Mouse (Mus musculus): Measurements from ENCODE around the gene Ccdc183. TPM values are rescaled to one million over a fixed set of nuclear protein-coding genes. Genes with fewer than 3 reads are reported as not detected.

The Ccdc183 gene
- polyA plus RNA-seq (2016; fragmentation: Nextera tagmentation; extraction: Ambion mirVana) = 0.07 and 0.21 TPM in 2 replicates

DNA sequence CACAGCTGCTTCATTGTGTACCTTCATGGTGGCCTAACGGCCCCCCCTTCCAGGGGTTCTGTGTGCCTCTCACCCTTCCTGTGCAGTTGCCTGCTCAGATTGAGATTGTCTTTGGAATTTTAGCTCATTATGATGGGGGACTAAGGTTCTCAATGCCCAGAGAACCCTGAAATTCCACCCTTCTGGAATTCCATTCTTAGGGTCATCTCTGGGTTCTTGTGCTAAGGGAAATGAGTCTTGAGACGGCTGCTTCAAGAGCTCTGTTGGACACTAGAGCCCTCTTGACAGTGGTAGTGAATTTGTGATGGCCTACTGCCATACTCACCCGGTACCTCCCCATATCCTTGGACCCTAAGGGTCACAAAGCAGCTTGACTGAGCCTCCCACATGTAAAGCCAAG lies at the start of gene Ccdc183:
Ccdc183 (minus strand) TSS at position 101 of the 400 bp plus-strand sequence.
- DNase-seq (ENCODE audit: low spot score) = no peak
- Histone ChIP-seq H3K27me3 (ENCODE audit: insufficient read depth, poor library complexity, severe bottlenecking) (peaks cover 85% of the 10 kb centered on the region), H3K36me3 (no peaks in the 10 kb centered on the region), H3K27ac (no peak within 1 kb of the TSS), H3K4me3 (peak within 1 kb of the TSS; percentile 16; the same call in 1 of the 2 replicates), H3K4me1 (peaks cover 18% of the 10 kb centered on the region), H3K9me3 (no peaks in the 10 kb centered on the region)
- 79% methylated on average over 3 of the region's 3 CpGs for WGBS

DNA sequence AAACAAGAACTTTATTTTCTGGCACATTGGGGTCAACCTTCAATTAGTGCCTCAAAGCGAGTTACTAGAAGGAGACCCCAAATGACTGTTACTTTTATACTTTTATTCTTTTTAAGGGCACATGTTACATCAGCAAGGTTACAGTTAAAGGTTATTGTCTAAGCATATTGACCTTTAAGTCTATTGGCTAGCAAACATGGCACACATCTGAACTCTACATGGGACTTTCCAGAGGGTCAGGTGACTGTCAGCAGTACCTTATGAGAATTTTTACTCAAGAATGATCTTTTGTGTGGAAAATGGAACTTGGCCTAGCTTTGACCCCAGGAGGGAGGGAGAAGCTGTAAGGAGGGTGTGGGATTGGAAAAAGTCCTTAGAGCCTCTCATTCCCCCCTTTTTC lies 49.0 kb upstream of the Ccdc183 start:
- DNase-seq (ENCODE audit: low spot score) = no peak
- Histone ChIP-seq H3K27ac (no peak overlapping the region), H3K4me3 (no peak overlapping the region), H3K36me3 (no peaks in the 10 kb centered on the region), H3K27me3 (ENCODE audit: insufficient read depth, poor library complexity, severe bottlenecking) (no peaks in the 10 kb centered on the region), H3K4me1 (no peaks in the 10 kb centered on the region), H3K9me3 (no peaks in the 10 kb centered on the region)
- WGBS = 77% methylated on average over 1 of the region's 1 CpGs

DNA sequence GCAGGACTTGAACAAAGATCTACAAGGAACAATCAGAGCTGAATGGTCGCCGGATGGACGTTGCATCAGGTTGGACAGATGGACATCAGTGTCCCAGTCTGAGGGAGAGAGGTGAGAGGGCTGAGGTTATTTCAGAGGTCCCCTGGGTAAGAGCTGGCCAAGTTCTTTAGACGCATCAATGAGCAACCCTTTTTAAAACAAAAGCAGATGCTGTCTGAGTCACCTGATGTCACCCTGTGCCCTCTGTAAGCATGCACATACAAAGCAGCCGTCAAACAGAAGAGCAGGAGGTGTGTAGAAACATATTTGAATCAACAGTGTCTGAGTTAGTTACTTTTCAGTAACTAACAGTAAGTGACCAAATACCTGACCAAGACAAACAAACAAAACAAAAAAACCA lies 46.6 kb upstream of the Ccdc183 start:
- Histone ChIP-seq H3K9me3 (no peaks in the 10 kb centered on the region), H3K27me3 (ENCODE audit: insufficient read depth, poor library complexity, severe bottlenecking) (no peaks in the 10 kb centered on the region), H3K4me1 (no peaks in the 10 kb centered on the region), H3K36me3 (no peaks in the 10 kb centered on the region), H3K4me3 (no peak overlapping the region), H3K27ac (no peak overlapping the region)
- 84% methylated on average over 5 of the region's 5 CpGs for WGBS
- no peak for DNase-seq (ENCODE audit: low spot score)

DNA sequence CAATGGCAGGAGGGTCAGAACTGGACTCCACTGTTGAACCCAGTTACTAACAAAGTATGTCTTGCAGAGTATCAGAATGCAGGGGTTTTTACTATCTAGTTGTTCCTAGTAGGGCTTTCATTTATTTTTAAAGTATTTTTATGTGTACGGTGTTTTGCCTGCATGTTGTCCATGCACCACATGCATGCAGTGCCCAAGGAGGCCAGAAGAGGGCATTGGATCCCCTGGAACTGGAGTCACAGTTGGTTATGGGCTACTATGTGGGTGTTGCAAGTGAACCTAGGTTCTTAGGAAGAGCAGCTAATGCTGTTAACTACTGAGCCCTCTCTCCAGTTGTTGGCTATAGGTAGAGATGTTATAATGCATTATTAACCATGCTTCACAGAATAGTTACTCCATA lies 46.0 kb upstream of the Ccdc183 start:
- no peaks in the 10 kb centered on the region for H3K36me3 ChIP-seq
- H3K4me1 ChIP-seq = no peaks in the 10 kb centered on the region
- no peak for DNase-seq (ENCODE audit: low spot score)
- H3K4me3 ChIP-seq = no peak overlapping the region
- H3K27ac ChIP-seq = no peak overlapping the region
- H3K27me3 ChIP-seq (ENCODE audit: insufficient read depth, poor library complexity, severe bottlenecking) = no peaks in the 10 kb centered on the region
- H3K9me3 ChIP-seq = no peaks in the 10 kb centered on the region
- WGBS = 61% methylated on average over 1 of the region's 1 CpGs

DNA sequence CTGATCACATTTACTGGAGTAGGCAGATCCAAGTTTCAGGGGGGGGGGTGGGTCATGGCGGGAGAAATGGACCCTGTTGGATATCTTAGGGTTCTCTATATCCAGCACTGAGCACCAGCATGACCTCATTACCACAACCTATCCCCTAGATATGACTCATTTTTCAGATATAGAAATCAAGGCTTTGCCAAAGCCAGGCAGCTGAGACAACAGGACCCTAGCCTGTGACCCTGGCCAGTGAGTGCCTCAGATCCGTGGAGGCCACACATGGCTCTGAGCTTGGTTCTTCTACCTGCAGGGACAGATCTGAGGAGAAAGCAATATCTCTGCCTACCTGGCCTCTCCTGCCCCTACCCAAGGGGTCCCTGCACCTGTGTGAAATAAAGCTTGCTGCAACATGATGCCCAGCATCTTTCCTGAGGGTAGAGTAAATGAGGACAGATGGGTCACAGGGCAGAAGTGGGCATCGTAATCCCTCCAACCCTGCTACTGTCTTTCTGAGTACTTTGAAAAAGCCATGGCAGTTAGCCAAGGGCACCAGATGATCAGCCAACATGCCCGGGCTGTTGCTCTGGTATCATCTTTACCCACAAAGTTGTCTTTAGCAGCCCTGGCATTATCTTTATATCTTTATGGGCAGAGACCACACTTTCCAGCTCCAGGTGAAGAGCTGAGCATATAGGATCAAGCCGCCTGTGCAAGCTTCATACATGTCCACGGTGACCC lies 43.9 kb upstream of the Ccdc183 start:
- Histone ChIP-seq H3K4me1 (no peaks in the 10 kb centered on the region), H3K9me3 (no peaks in the 10 kb centered on the region), H3K27ac (no peak overlapping the region), H3K27me3 (ENCODE audit: insufficient read depth, poor library complexity, severe bottlenecking) (no peaks in the 10 kb centered on the region), H3K36me3 (no peaks in the 10 kb centered on the region), H3K4me3 (no peak overlapping the region)
- DNase-seq (ENCODE audit: low spot score) = no peak
- WGBS = 80% methylated on average over 6 of the region's 6 CpGs

DNA sequence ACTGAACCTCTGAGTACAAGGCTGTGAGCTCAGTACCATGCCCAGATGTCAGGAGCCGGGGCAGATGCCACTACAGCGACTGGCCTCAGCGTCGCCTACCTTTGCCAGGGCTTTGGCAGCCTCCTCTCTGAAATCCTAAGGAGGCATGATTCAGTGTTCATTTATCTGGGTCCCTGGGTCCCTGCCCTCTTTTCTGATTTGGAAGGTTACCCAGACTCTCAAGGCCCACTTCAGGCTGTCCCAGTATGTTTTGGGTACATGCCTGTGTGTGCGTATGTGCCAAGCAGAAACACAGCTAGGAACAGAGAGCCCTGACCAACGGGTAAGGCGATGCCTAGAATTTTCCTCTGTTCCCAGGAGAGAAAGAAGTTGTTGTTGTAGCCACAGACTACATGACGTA lies 42.8 kb upstream of the Ccdc183 start:
- Histone ChIP-seq H3K27ac (no peak overlapping the region), H3K9me3 (no peaks in the 10 kb centered on the region), H3K4me1 (no peaks in the 10 kb centered on the region), H3K36me3 (no peaks in the 10 kb centered on the region), H3K4me3 (no peak overlapping the region), H3K27me3 (ENCODE audit: insufficient read depth, poor library complexity, severe bottlenecking) (peaks cover 10% of the 10 kb centered on the region)
- 88% methylated on average over 8 of the region's 8 CpGs for WGBS
- DNase-seq (ENCODE audit: low spot score) = no peak

DNA sequence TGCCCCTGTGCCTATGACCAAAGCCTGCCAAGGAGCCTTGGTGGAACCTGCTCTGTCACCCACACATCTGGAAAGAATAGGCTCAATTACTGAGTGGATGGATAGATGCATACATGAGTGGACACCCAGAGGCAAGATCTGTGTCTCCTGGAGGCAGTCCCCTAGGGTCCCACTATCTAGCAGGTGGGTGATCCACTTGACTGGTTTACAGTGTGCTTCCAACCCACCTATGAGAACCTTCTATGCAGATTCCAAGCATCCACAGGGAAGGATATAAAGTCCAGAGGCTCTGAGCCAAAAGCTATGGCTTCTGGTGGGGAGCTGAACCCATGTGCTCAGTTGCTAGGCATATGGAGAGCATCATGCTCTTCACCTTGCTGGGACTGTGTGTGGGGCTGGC lies 40.2 kb upstream of the Ccdc183 start, which contains the start of gene Lcn5:
Lcn5 (plus strand) TSS at position 301 of the 400 bp plus-strand sequence.
- H3K4me3 ChIP-seq = no peak within 1 kb of the TSS
- H3K36me3 ChIP-seq = no peaks in the 10 kb centered on the region

DNA sequence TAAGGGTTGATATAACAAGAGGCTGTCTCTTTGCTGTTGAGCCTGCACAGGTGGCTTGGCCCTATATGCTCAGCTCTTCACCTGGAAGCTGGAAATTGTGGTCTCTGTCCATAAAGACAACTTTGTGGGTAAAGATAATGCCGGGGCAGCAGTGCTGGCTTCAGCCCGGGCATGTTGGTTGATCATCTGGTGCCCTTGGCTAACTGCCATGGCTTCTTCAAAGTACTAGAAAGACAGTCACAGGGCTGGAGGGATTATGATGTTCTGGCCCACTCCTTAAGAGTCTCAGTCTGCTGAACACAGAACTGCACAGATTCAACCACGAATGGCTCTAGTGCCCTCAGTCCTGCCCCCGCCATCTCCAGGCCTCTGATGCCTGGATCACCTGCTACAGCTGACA lies 39.8 kb upstream of the Ccdc183 start:
- Histone ChIP-seq H3K4me1 (no peaks in the 10 kb centered on the region), H3K36me3 (no peaks in the 10 kb centered on the region), H3K27ac (no peak overlapping the region), H3K4me3 (no peak overlapping the region), H3K27me3 (ENCODE audit: insufficient read depth, poor library complexity, severe bottlenecking) (peaks cover 21% of the 10 kb centered on the region), H3K9me3 (no peaks in the 10 kb centered on the region)
- WGBS = 75% methylated on average over 4 of the region's 4 CpGs
- DNase-seq (ENCODE audit: low spot score) = no peak

More for the DNA sequence above, 40.2 kb upstream of the Ccdc183 start, which contains the start of gene Lcn5:
- no peak within 1 kb of the TSS for H3K27ac ChIP-seq
- H3K9me3 ChIP-seq = no peaks in the 10 kb centered on the region
- H3K27me3 ChIP-seq (ENCODE audit: insufficient read depth, poor library complexity, severe bottlenecking) = peaks cover 21% of the 10 kb centered on the region
- no peaks in the 10 kb centered on the region for H3K4me1 ChIP-seq
- DNase-seq (ENCODE audit: low spot score) = no peak

DNA sequence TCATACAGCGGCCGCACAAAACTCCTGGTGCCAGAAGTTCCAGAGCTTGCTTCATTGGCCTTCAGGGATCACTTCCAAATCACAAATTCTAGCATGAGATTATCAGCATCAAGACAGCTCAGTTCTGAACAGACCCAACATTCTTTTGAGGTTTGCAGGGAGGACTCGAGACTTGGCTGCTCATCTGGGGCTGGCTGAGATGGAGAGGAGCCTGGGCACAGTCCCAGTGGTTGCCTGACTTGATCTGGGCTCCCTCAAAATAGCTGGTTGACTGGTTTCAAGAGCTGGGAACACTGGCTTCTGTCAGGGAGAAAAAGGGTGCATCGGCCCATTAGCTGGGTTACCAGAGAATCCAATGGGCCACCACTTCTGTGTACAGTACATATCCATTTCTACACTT lies 39.2 kb upstream of the Ccdc183 start:
- H3K27me3 ChIP-seq (ENCODE audit: insufficient read depth, poor library complexity, severe bottlenecking) = peaks cover 21% of the 10 kb centered on the region
- 82% methylated on average over 4 of the region's 4 CpGs for WGBS
- H3K9me3 ChIP-seq = no peaks in the 10 kb centered on the region
- no peak overlapping the region for H3K4me3 ChIP-seq
- H3K36me3 ChIP-seq = no peaks in the 10 kb centered on the region
- no peaks in the 10 kb centered on the region for H3K4me1 ChIP-seq
- no peak overlapping the region for H3K27ac ChIP-seq
- no peak for DNase-seq (ENCODE audit: low spot score)

DNA sequence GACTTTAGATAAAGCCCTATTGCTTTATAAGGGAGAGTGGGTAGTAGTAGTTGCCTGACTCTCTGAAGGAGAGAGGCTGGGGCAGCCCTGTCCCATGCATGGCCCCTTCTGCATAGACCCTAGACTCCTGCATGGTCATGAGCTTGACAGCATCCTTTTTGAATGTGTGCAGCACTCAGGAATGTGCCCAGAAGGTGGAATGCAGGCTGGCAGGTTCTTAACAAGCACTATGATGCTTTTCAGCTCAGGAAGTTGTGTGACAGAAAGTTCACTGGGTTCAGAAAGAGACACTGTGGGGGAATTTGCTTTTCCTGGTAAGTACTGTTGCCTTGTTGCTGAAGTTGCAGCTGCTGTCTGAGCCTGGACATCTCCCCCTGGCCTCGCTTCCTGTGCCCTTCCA lies 37.0 kb upstream of the Ccdc183 start:
- WGBS = 62% methylated on average over 1 of the region's 1 CpGs
- no peaks in the 10 kb centered on the region for H3K9me3 ChIP-seq
- H3K36me3 ChIP-seq = no peaks in the 10 kb centered on the region
- no peak for DNase-seq (ENCODE audit: low spot score)
- no peak overlapping the region for H3K4me3 ChIP-seq
- peaks cover 21% of the 10 kb centered on the region for H3K27me3 ChIP-seq (ENCODE audit: insufficient read depth, poor library complexity, severe bottlenecking)
- H3K27ac ChIP-seq = no peak overlapping the region
- H3K4me1 ChIP-seq = no peaks in the 10 kb centered on the region

DNA sequence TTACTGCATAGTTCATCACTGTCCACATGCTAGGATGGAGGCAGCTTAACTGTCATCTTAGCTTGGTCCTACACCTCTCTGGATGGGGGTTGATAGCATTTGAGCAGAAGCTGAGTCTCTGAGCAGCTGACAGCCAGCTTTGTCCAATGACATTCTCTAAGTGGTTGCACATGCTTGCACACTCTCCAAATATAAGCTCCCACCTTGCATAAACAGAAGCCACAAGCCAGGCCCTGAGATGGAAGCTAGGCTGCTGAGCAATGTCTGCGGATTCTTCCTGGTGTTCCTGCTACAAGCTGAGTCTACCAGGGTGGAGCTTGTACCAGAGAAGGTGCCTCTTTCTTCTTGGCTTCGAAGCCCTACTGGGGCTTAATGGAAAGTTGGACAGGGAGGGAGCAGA lies 35.4 kb upstream of the Ccdc183 start, which contains the start of gene Lcn8:
Lcn8 (plus strand) TSS at position 219 of the 400 bp plus-strand sequence.
- Histone ChIP-seq H3K9me3 (no peaks in the 10 kb centered on the region), H3K27ac (no peak within 1 kb of the TSS), H3K27me3 (ENCODE audit: insufficient read depth, poor library complexity, severe bottlenecking) (peaks cover 21% of the 10 kb centered on the region), H3K4me1 (no peaks in the 10 kb centered on the region), H3K4me3 (no peak within 1 kb of the TSS), H3K36me3 (no peaks in the 10 kb centered on the region)
- no peak for DNase-seq (ENCODE audit: low spot score)
- 67% methylated on average over 2 of the region's 2 CpGs for WGBS

DNA sequence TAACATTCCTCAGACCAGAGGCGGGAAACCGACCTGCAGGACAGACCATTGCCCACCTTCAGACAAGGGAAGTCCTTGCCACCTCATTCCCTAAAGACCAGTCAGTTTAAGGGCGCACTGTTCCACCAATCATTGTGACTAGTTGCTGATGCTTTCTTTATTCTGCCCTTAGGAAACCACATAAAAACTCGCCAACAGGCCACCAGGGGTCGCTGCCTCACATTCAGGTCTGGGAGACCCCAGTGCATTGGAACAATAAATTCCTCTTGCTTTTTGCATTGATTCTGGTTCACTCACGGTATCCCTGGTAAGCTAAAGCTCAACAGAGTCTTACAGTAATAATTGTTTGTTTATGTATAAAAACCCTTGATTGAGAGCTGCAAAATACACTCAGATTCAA lies 22.4 kb upstream of the Ccdc183 start:
- H3K9me3 ChIP-seq = no peaks in the 10 kb centered on the region
- H3K27ac ChIP-seq = no peak overlapping the region
- no peak overlapping the region for H3K4me3 ChIP-seq
- DNase-seq (ENCODE audit: low spot score) = no peak
- H3K27me3 ChIP-seq (ENCODE audit: insufficient read depth, poor library complexity, severe bottlenecking) = no peaks in the 10 kb centered on the region
- WGBS = 18% methylated on average over 6 of the region's 6 CpGs
- no peaks in the 10 kb centered on the region for H3K36me3 ChIP-seq
- H3K4me1 ChIP-seq = 0 out of 2 replicates have a peak, but pooled peaks cover 3% of the 10 kb centered on the region

DNA sequence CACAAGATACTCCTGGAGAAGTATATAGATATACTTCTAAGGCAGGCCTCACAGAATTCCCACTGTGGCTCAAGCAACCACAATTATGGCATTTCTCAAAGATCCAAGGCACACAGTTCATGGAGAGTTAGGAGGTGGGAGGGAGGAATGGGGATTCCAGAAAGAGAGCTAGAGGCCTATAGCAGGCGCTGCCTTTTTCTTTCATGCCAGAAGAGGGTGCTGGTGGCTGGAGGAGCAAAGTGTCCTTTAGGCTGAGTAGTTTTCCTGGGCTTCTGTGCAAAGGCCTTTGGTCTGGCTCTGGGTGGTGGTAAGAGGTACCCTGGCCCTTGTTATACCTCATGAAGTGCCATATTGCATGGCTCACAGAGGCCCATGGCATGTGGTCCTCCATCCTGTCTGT lies 16.6 kb upstream of the Ccdc183 start:
- Histone ChIP-seq H3K4me3 (no peak overlapping the region), H3K9me3 (no peaks in the 10 kb centered on the region), H3K27me3 (ENCODE audit: insufficient read depth, poor library complexity, severe bottlenecking) (no peaks in the 10 kb centered on the region), H3K4me1 (0 out of 2 replicates have a peak, but pooled peaks cover 2% of the 10 kb centered on the region), H3K36me3 (no peaks in the 10 kb centered on the region), H3K27ac (no peak overlapping the region)
- no peak for DNase-seq (ENCODE audit: low spot score)
- WGBS = 26% methylated on average over 1 of the region's 1 CpGs

DNA sequence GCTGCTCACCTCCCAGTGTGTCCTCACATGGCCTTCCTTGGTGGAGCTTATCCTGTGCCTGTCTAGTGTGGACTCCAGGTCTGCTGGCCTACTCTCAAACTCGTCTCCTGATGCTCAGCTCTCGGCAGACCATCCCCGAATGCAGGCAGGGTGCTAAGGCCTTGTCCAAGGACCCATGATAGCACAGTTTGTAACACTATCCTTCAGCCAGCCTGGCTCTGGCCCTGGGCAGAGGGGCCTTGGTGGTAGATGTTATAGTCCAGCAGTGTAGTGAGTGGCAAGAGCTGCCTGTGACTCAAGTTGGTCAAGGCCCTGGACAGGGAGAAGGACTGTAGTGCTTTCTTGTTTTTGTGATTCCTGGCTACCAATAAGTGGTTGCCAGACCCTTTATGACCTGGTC lies 16.1 kb upstream of the Ccdc183 start:
- no peaks in the 10 kb centered on the region for H3K36me3 ChIP-seq
- H3K27me3 ChIP-seq (ENCODE audit: insufficient read depth, poor library complexity, severe bottlenecking) = peaks cover 2% of the 10 kb centered on the region; the same call in 1 of the 2 replicates
- no peak overlapping the region for H3K27ac ChIP-seq
- H3K9me3 ChIP-seq = no peaks in the 10 kb centered on the region
- H3K4me1 ChIP-seq = peaks cover 6% of the 10 kb centered on the region
- DNase-seq (ENCODE audit: low spot score) = no peak
- WGBS = 73% methylated on average over 3 of the region's 3 CpGs
- H3K4me3 ChIP-seq = no peak overlapping the region

All from heart, embryonic 10.5 days (tissue).